Mouse (Mus musculus) adrenal gland, postnatal 25 days (tissue): ENCODE measurements around the gene Vmn1r54. TPM values are rescaled to one million over a fixed set of nuclear protein-coding genes. Genes with fewer than 3 reads are reported as not detected.
"Not testable (repeated sequence)": the region's sequence is repeated elsewhere in the genome, so short reads cannot be mapped to it uniquely, and the experiment has no call there.

Source experiments
- DNase-seq: peaks from one replicate; pipeline ENCODE4 v3.0.0; 2021; ENCODE audit warnings: mixed read lengths
- long read RNA-seq: library from polyadenylated mRNA; stranded (forward); transcript quantifications from one replicate; pipeline ENCODE4 v2.0.0, GENCODE M21; 2021
- total RNA-seq: library from RNA; stranded (reverse); gene quantifications from 2 replicates; pipeline ENCODE4 v1.2.3, GENCODE M21; 2021

The Vmn1r54 gene
- not detected in 2 replicates for total RNA-seq
- long read RNA-seq: 0 reads

DNA sequence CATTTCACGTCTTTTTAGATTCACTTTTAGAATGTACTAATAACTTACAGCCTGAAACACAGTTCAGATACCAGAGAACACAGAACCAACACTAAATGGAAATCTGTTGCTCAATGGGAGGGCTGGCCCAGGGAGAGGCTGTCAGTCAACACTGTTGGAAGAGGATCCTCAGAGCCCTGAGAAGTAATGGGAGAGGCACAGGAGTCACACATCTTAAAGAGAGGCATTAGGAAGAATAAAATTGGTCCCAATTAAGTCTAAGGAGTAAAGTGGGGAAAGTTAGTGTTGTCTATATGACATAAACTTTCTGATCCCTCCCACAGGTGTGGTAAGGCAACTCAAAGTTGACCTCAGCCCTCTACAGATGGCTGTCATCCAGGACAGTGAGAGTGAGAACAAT, at the start of gene Vmn1r54:
TSS of gene Vmn1r54 (plus strand) at position 301 of the 400 bp plus-strand sequence.
- no peak for DNase-seq

DNA sequence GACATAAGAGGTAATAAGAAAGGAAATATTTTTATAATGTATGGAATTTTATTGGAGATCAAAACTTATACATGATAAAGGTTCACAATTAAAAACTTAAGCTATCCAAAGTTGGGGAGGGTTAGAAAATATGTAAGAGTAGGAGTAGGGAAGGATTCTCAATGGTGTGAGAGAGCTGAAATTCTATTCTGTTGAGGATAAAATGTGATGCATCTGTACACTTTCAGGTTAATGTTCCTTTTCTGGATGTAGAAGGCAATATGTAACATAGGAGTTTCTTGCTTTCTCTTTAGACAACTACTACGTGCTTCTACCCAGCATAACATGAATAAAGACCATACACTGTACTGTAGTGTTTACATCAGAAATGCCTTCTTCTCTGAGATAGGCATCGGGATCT, 43.6 kb upstream of the Vmn1r54 start, which contains the start of gene V1ra8:
TSS of gene V1ra8 (plus strand) at position 301 of the 400 bp plus-strand sequence.
- DNase-seq: not testable (repeated sequence)

DNA sequence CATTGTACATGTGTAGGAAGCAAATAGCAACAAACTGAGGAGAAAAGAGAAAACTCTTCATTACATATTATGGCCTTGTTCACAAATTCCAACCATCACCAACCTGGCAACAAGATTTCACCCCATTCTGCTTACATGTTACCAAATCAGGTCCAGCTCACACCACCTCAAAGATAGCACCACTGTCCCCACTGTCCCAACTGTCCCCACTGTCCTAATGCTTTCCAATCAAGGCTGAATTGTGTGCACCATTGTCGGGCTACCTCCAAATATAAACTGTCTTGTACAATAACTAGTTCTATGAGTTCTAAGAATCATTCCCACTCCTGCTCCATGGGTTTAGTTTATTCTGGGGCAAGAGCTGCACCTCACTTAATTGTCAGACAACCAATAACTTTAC, 21.8 kb upstream of the Vmn1r54 start, which contains the start of gene Vmn1r53:
TSS of gene Vmn1r53 (minus strand) at position 101 of the 400 bp plus-strand sequence.
- DNase-seq: no peak

DNA sequence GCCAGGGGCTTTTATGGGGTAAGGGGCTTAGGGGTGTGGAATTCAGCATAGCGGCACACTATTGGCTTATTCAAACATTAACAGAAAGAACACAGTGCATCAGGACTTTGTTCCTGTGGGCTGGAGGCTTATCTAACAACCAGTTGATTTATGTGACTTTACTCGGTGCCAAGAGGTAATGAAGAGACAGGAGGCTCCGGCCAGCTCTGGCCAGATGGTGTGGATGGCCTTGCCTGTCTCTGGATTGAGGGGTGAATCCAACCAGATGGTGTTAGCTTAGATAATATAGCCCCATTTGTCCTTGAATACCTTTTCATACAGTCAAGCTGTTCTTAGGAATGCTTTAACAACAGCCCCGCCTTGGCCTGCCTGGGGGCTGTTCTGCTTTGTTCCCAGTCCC, 14.0 kb upstream of the Vmn1r54 start:
- DNase-seq: not testable (repeated sequence)

DNA sequence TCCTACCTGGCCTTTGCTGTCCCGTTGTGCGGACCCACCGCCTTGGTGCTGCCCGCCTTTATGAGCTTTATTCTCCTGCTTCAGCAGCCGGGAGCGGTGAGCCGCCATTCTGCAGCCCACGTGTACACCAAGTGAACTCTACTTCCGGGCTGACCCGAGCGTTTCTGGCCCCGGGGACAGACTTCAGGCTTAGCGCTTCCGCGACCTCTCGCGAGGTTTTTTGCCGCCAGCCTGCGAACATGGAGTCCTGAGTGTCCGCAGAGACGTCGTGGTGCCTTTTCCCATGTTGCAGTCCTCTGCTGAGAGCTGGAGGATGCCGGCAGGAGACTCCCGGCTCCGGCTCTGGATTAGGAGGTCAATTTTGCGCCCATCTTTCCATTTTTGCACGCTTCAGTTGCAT, 13.4 kb upstream of the Vmn1r54 start:
- no peak for DNase-seq

DNA sequence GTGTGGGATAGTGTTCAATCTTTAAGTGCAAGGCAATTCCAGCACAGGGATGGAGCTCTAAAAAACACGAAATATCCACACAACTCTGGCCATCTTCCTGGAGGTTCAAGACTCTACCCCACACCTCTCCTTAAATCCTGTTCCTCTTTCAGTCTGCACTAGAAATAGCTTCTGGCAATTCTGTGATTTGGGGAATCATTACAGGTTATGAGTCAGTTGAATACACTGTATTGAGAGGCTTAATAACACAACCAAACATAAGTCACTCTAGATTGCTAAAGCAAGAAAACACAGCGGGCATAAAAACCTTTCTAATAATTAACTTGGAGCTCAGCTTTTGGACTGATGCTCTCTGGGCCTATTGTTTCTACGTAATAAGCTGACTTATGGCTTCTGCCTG, 2.1 kb upstream of the Vmn1r54 start:
- DNase-seq: no peak

DNA sequence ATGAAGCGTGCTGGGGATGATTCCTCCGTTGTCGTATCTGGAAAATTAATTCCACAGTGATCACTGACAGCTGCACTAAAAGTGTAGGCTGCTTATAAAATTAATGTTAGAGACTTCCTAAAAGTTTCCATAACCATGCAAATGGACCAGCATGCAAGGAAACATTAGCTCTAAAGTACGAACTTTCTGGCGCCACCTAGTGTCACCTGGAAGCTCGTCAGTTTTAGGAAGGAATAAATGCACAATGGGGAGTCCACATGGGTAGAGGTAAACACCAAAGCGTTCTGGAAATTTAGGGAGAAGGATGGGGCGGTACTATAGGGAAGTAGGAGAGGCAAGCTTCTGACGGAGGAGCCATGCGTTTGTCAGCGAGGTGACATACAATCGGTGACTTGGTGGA, 42.2 kb downstream of the Vmn1r54 start:
- no peak for DNase-seq

DNA sequence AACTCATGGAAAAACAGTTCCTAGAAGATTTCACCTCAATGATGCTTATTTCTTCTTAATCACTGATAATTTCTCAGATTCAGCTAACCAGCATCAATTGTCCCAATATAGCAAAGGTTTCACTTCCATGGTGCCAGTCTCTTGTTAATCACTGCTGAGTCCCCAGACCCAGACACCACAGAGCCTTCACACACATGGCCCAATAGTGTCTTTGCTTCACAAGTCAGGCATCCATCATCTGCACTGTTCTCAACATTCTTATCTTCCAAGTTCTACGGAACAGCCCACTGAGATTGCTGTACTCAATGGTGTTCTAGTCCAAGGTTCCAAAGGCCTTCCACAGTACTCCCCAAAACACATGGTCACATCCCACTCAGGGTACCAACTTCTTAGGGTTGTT, 54.8 kb downstream of the Vmn1r54 start, which contains the start of gene BC048671:
TSS of gene BC048671 (plus strand) at position 301 of the 400 bp plus-strand sequence.
- DNase-seq: no peak

DNA sequence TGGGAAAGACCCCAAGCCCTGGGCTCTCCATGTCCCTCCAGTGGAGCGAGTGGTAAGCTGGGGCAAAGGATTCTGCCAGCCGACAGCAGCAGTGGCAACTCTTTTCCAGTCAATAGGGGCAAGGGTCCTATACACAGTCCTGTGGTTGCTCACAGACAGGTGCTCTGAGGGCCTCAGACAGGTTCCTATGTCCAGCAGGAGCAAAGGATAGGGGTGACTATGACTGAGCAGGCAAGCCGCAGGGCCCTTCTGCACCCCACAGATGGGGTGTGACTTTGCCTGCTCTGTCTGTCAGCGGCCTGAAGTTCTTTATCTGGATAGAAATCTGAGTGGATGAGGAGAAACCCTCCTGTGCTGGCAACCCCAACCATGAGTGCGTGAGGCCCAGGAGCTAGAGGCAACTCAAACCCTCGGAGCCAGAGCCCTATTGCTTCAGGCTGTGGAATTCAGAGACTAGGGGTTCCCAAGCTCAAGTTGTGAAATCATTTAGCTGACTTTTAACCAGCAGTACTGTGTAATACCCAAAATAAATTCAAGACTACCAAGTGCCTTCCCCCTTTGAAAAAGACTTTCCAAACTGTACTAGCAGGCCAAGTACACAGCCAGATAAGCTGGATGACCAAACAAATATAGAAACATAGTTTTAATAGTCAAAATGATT, 60.3 kb downstream of the Vmn1r54 start:
- DNase-seq: no peak

DNA sequence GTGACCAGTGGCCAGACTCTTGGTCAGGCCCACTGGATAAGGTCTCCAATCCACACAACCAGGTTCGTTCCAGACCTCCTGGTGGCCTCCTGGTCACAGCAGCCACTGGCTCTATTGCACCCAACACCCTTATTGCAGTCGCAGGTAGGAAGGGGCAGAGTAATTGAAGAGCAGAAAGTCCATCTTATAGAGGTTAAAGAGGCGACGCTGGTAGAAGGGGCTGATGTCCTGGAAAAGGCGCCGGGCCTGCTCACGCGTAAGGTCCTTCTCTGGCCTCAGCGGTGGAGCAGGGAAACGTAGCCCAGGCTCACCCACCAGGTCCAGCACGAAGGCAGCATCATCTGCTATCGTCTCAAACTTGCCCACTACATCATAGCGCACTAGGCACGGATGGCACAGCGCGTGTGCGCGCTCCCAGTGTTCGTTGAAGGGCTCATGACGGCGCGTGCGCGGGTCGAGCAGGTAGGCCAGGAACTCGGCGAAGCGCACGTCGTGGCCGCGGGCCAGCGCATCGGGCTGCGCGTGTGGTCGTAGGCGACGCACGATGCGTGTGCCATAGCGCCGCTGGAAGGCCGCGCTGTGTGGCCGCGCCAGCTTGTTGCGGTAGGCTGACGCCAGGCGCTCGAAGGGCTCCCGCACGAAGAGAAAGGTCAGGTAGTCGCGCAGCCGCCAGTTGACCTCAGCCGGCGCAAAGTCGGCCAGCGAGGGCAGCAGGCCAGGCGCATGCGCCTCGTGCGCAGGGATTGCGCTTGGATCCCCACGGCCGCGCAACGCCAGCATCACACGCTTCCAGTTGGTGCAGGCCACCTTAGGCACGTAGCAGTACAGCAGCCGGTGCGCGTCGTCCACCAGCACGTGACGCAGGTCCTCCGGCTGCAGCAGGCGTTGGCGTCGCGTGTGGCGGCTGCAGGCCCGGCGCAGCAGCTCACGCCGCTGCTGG, 63.0 kb downstream of the Vmn1r54 start:
- DNase-seq: no peak

DNA sequence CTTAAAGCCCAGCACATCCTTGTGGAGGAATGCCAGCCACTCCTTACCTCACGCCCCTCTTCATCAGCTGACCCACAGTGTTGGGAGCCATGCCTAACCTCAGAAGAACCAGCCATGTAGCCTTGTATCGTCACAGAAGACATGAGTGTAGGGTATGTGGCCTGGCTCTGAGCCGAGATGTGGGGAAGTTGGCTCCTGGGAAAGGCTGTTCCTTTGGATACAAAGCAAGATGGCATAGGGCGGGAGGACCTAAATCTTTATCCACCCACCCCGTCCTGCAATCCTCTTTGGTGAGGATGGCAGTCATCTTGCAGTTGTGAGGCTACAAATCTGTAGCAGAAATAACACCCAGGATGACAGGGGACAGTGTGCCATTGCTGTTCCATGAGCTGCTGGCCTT, 69.9 kb downstream of the Vmn1r54 start:
- no peak for DNase-seq

DNA sequence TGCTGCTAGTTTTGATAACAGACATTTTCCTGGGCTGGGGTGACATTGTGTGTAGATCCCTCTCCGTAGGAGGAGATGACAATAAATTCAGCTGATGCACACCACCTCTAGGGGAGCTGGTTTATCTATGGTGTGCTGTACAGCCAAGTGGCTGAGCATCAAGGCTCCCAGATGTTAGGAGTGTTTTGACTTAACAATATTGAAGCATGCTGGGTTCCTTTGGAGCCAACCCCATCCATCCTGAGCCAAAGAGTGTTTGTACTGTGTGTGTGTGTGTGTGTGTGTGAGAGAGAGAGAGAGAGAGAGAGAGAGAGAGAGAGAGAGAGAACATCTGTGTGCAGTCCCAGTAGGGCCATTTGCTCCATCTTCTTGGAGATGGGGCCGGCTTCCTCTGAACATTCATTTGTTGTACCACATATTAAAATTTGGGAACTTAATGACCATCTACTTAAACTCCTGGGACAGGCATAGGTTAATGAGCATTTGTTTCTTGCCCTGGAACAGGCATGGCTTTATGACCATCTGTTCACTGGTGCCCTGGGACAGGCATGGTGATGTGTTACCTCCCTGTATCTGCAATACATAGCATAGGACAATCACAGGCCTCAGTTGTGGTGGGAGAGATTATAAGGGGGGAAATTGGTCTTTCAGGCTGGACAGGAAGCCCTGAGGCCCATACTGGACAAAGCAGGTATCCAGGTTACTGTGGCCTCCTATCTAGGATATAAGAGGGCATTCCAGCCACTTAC, 71.6 kb downstream of the Vmn1r54 start:
- no peak for DNase-seq

DNA sequence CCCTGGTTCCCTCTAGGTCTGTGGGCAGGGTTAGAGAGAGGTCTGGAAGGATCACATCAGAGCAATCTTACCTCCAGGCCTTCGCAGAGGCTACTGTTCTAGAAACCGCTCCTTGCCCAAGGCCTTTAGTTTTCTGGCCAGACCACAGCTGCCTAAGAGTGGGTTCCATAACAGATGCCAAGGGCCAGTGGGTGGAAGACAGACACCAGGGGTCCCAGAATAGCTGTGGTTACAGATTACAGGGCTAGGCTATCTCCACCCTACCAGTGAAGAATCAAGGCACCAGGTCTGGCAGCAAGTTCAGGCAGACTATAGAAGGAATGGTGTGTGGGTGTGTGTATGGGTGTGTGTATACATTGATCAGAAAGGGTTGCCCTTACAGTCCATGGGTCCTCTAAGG, 72.9 kb downstream of the Vmn1r54 start:
- DNase-seq: no peak

DNA sequence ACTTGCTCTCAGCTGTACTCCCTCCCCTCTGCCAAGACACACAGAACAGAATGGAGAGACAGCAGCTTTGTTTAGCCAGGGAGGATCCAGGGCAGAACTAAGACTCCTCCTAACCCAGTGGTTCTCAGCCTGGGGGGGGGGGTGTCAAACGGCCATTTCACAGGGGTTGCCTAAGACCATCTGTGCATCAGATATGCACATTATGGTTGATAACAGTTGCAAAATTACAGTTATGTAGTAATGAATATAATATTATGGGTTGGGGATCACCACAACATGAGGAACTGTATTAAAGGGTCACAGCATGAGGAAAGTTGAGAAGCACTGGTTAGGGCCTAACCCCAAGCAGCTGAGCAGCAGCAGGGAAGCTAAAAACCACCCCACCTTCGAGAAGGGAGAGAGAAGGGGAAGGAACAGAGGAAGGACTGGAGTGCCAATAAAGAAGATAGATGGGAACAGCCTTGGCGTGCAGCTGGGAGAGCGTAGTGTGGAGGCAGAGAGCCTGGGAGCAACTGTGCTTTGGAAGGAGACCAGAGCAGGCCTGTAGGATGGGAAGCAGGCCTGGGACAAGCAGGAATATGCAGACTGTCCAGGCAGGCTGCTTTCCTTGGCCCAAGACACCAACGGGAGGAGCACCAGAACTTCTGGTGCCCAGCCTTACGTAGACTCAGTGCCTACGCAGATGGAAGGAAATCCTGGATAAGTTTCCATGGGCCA, 73.5 kb downstream of the Vmn1r54 start:
- DNase-seq: no peak

DNA sequence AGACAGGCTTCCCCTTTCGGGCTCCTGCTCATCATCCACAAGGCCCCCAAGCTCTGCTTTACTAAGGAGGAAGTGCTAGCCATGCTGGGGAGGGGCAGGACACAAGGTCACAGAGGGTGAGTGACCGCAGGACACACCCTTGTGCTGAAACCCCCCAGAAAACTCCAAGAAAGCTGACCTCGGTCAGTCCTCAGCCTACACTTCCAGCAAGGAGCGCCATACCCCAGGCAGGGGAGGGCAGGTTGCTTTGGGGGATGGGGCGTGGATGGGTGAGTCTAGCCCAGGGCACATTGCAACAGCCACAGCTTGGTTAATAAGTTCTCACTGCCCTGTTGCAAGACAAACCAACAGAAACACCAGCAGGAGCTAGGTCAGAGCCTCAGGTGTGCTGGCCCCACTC, 74.3 kb downstream of the Vmn1r54 start:
- no peak for DNase-seq

Other genes with a start within 250 kb of the Vmn1r54 start
- not detected in 2 replicates for gene Vmn1r47, start 230.2 kb upstream of the Vmn1r54 start, total RNA-seq
- not detected in 2 replicates for gene Vmn1r48, start 209.5 kb upstream of the Vmn1r54 start, total RNA-seq
- gene Vmn1r49, start 167.8 kb upstream of the Vmn1r54 start, total RNA-seq: not detected in 2 replicates
- gene Vmn1r50, start 144.9 kb upstream of the Vmn1r54 start, total RNA-seq: not detected in 2 replicates
- gene Vmn1r51, start 123.7 kb upstream of the Vmn1r54 start, total RNA-seq: not detected in 2 replicates
- gene Vmn1r52, start 71.5 kb upstream of the Vmn1r54 start, total RNA-seq: not detected in 2 replicates
- not detected in 2 replicates for gene V1ra8, start 43.5 kb upstream of the Vmn1r54 start, total RNA-seq
- gene Vmn1r53, start 21.9 kb upstream of the Vmn1r54 start, total RNA-seq: not detected in 2 replicates
- not detected in 2 replicates for gene BC048671, start 54.9 kb downstream of the Vmn1r54 start, total RNA-seq
- gene Chst13, start 78.9 kb downstream of the Vmn1r54 start, total RNA-seq: not detected in 2 replicates
- gene Uroc1, start 87.0 kb downstream of the Vmn1r54 start, total RNA-seq: 0.09 and 3.0 TPM in 2 replicates
- 23.0 and 24.6 TPM in 2 replicates for gene Zxdc, start 123.2 kb downstream of the Vmn1r54 start, total RNA-seq
- 1.1 TPM in 1 of 2 replicates, not detected in the other for gene Cfap100, start 182.5 kb downstream of the Vmn1r54 start, total RNA-seq
- gene Klf15, start 216.3 kb downstream of the Vmn1r54 start, total RNA-seq: 38.4 and 44.5 TPM in 2 replicates
- gene Aldh1l1, start 240.1 kb downstream of the Vmn1r54 start, total RNA-seq: 179 and 220 TPM in 2 replicates